Mouse (Mus musculus) heart, postnatal 14 days (tissue): ENCODE measurements around the gene Lrit3. TPM values are rescaled to one million over a fixed set of nuclear protein-coding genes. Genes with fewer than 3 reads are reported as not detected.
"Not testable (repeated sequence)": the region's sequence is repeated elsewhere in the genome, so short reads cannot be mapped to it uniquely, and the experiment has no call there.

Source experiments
- DNase-seq, 2 experiments: peaks; one replicate each; pipeline ENCODE4 v3.0.0; 2021 to 2022
- intact Hi-C: fragments of 180-260 bp; cut with DNase I; formaldehyde crosslinking; loops from one replicate; pipeline ENCODE4 v1.15.1; 2025
- total RNA-seq, 2 experiments: library from RNA; stranded (reverse); gene quantifications; 2 replicates each; pipeline ENCODE4 v1.2.3; 2021

Gene Lrit3
- total RNA-seq, 2 experiments from 2014 or later = not detected

- intact Hi-C loops = no loop called here
- DNase-seq = no peak
Observed at GRCm38 (mm10) chr3:129782746-129783145, 21.1 kb downstream of the Lrit3 start.

GRCm38 (mm10) chr3:129781435-129781834, 22.4 kb downstream of the Lrit3 start:
- intact Hi-C loops = no loop called here

GRCm38 (mm10) chr3:129771210-129771609, 32.6 kb downstream of the Lrit3 start:
- DNase-seq = no peak
- intact Hi-C loops = no loop called here

More at GRCm38 (mm10) chr3:129781435-129781834, 22.4 kb downstream of the Lrit3 start:
- DNase-seq = no peak

- intact Hi-C loops = no loop called here
Observed at GRCm38 (mm10) chr3:129766971-129767794, 36.6 kb downstream of the Lrit3 start.

GRCm38 (mm10) chr3:129766106-129766505, 37.7 kb downstream of the Lrit3 start:
- DNase-seq = no peak
- intact Hi-C loops = no loop called here

More at GRCm38 (mm10) chr3:129766971-129767794, 36.6 kb downstream of the Lrit3 start:
- no peak for DNase-seq

GRCm38 (mm10) chr3:129757599-129757998, 46.2 kb downstream of the Lrit3 start:
- DNase-seq, intact Hi-C loops: not testable (repeated sequence)

GRCm38 (mm10) chr3:129754650-129755604, 48.9 kb downstream of the Lrit3 start, which contains the start of gene Egf:
Egf (minus strand) TSS chr3:129755316.
- DNase-seq = peak; percentile 48 to 50
- intact Hi-C loops = no loop called here

- DNase-seq = peak in 1 of 2 experiments; percentile 58
- intact Hi-C loops = no loop called here
Observed at GRCm38 (mm10) chr3:129744803-129745202, 59.0 kb downstream of the Lrit3 start.

GRCm38 (mm10) chr3:129742781-129743180, 61.0 kb downstream of the Lrit3 start:
- intact Hi-C loops = no loop called here

GRCm38 (mm10) chr3:129738291-129739183, 65.3 kb downstream of the Lrit3 start:
- intact Hi-C loops = no loop called here

More at GRCm38 (mm10) chr3:129742781-129743180, 61.0 kb downstream of the Lrit3 start:
- no peak for DNase-seq

More at GRCm38 (mm10) chr3:129738291-129739183, 65.3 kb downstream of the Lrit3 start:
- no peak for DNase-seq

Other genes with a start within 250 kb of the Lrit3 start
- gene Egf, start 48.7 kb downstream of the Lrit3 start, total RNA-seq = 1 to 10 TPM; 1.7 to 2.3 TPM
- not detected for gene Rrh, start 18.6 kb upstream of the Lrit3 start, total RNA-seq
- gene Gar1, start 27.4 kb upstream of the Lrit3 start, total RNA-seq = 10 to 100 TPM; 11.2 to 18.3 TPM
- gene Cfi, start 31.9 kb upstream of the Lrit3 start, total RNA-seq = 1 to 10 TPM in 1 of 2 experiments, under 1 TPM in 1; 0.61 to 1.3 TPM
- 10 to 100 TPM; 25.1 to 30.6 TPM for gene Pla2g12a, start 74.6 kb upstream of the Lrit3 start, total RNA-seq
- gene Casp6, start 97.4 kb upstream of the Lrit3 start, total RNA-seq = 10 to 100 TPM; 16.2 to 20.0 TPM
- gene Mcub, start 166.2 kb upstream of the Lrit3 start, total RNA-seq = 1 to 10 TPM; 2.2 to 2.6 TPM